Mouse (Mus musculus): ENCODE data around the gene Nipa1.

GRCm38 (mm10) chr7:55995013-55995412 is 24.7 kb downstream of the Nipa1 start:
- no peak for TF ChIP-seq CTCF (IDR thresholded peaks at IDR 0.05; ENCODE audit: low read depth, low read length)
- no peak for TF ChIP-seq POLR2A (IDR thresholded peaks at IDR 0.05; ENCODE audit: insufficient read depth, low read length)

All from ES-Bruce4 (cell line).